Mouse (Mus musculus): ENCODE results near the gene Pbsn. TPM values are rescaled to one million over a fixed set of nuclear protein-coding genes. Genes with fewer than 3 reads are reported as not detected.

Gene Pbsn
- total and polyA plus RNA-seq, 3 experiments, result not detected

DNA sequence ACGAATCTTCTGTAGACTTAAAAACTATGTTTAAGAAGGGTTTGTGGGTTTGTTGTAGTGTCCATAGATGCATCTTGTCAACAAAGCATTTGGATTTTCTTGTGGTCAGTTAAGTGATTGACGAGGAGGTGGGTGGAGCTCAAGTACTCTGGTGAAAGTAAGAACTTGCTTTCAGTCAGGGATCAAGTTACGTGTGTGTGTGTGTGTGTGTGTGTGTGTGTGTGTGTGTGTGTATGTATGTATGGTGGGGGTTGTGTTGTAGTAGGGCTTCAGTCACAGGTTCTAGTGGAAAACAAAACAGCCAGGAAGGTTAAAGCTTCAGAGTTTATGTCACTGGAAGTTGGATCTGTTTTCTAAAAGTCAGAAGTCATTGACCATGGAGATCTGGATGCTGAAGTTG, 53.9 kb downstream of the Pbsn start (continued):
- TF ChIP-seq RCOR1 (conservative IDR thresholded peaks at IDR 0.05; ENCODE audit: low read depth, low read length) (0 out of 2 replicates have a peak, but pooled peaks have one; percentile 30), MXI1 (IDR thresholded peaks at IDR 0.05; ENCODE audit: low read depth, low read length) (no peak), MEF2A (IDR thresholded peaks at IDR 0.05; ENCODE audit: borderline replicate concordance, low read depth, low read length) (peak; percentile 51; the same call in 1 of the 2 replicates), CHD1 (IDR thresholded peaks at IDR 0.05; ENCODE audit: low read depth, low read length) (no peak), EP300 (IDR thresholded peaks at IDR 0.05; ENCODE audit: low read length) (peak; percentile 76), NELFE (IDR thresholded peaks at IDR 0.05; ENCODE audit: low read depth, low read length) (no peak), ZNF384 (IDR thresholded peaks at IDR 0.05; ENCODE audit: low read depth, low read length) (no peak), MAX (IDR thresholded peaks at IDR 0.05; ENCODE audit: low read length) (no peak), IRF4 (IDR thresholded peaks at IDR 0.05; ENCODE audit: low read depth, low read length) (peak; percentile 93), MAZ (IDR thresholded peaks at IDR 0.05; ENCODE audit: low read depth, low read length) (no peak), ZMIZ1 (IDR thresholded peaks at IDR 0.05; ENCODE audit: low read depth, low read length) (no peak), E2F4 (IDR thresholded peaks at IDR 0.05; ENCODE audit: insufficient replicate concordance, low read depth, low read length) (no peak), TBP (conservative IDR thresholded peaks at IDR 0.05; ENCODE audit: low read depth, low read length) (no peak), CTCF (conservative IDR thresholded peaks at IDR 0.05 in 1 of 2, IDR thresholded peaks at IDR 0.05 in 1 of 2; ENCODE audit: low read depth in 2 of 2, low read length in 2 of 2) (no peak), UBTF (IDR thresholded peaks at IDR 0.05; ENCODE audit: low read depth, low read length) (no peak), ZKSCAN1 (IDR thresholded peaks at IDR 0.05; ENCODE audit: borderline replicate concordance, low read depth, low read length) (no peak), POLR2A (IDR thresholded peaks at IDR 0.05; ENCODE audit: low read depth, low read length) (no peak), KAT2A (IDR thresholded peaks at IDR 0.05; ENCODE audit: insufficient replicate concordance, low read length) (no peak), ELF1 (IDR thresholded peaks at IDR 0.05; ENCODE audit: low read depth, low read length) (no peak)

DNA sequence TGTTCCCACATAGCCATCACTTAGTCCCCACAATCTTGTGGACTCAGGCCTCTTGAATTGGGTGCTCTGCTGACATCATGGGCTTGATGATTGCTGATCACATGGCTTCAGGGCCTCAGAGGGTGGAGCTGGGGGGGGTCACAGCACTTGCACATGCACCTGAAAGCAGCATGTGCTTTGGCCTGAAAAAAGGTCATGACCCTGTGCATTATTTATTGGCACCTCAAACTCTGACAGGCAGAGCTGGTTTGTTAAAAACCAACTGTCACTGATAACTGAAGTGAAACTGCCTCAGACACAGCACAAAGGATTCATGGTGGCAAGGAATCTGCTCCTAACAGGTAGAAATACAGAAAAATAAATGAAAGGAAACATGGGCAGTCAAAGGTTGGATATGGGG, 55.6 kb downstream of the Pbsn start:
- H3K9me3 ChIP-seq (replicated peaks; ENCODE audit: low read length), result no peaks in the 10 kb centered on the region
- no peak for DNase-seq (ENCODE audit: extremely low read depth)
- H3K27me3 ChIP-seq (replicated peaks), result no peaks in the 10 kb centered on the region
- dilution Hi-C loops (cut with MboI; ENCODE audit: extremely low pct_ligation_motif_present, extremely low pct_unique_long_range_greater_than_20kb, low sequenced_read_pairs) (no loop called here), in situ Hi-C loops (cut with MboI; ENCODE audit: low pct_ligation_motif_present, low pct_unique_long_range_greater_than_20kb, low sequenced_read_pairs) (loop anchor here (10.0 kb wide), 1 partner anchor 53 kb away; no protein-coding TSS in a partner anchor)
- H3K9ac ChIP-seq (ENCODE audit: insufficient read depth, low read depth), result no peak overlapping the region
- H3K4me3 ChIP-seq (replicated peaks in 1 of 3; ENCODE audit: low read depth in 2 of 3, low read length in 2 of 3, poor library complexity in 1 of 3), result no peak overlapping the region
- peaks cover 26 to 52% of the 10 kb centered on the region in 2 experiments for H3K4me1 ChIP-seq (ENCODE audit: control insufficient read depth in 1 of 2, insufficient read depth in 2 of 2)
- H3K36me3 ChIP-seq (replicated peaks in 1 of 2; ENCODE audit: control insufficient read depth in 1 of 2, insufficient read depth in 1 of 2, low read length in 1 of 2), result no peaks in the 10 kb centered on the region
- peak overlapping the region; percentile 31; the same call in 1 of the 2 replicates for H3K4me2 ChIP-seq (ENCODE audit: insufficient read depth, low read depth, poor library complexity, severe bottlenecking)
- TF ChIP-seq ZKSCAN1 (IDR thresholded peaks at IDR 0.05; ENCODE audit: borderline replicate concordance, low read depth, low read length) (no peak), MAFK (IDR thresholded peaks at IDR 0.05; ENCODE audit: insufficient replicate concordance, low read length) (no peak), GABPA (IDR thresholded peaks at IDR 0.05; ENCODE audit: insufficient replicate concordance, low read depth, low read length) (no peak), ZC3H11A (IDR thresholded peaks at IDR 0.05; ENCODE audit: low read depth, low read length) (no peak), POLR2AphosphoS2 (IDR thresholded peaks at IDR 0.05; ENCODE audit: low read depth, low read length) (no peak), MAX (IDR thresholded peaks at IDR 0.05; ENCODE audit: low read length) (peak; percentile 58; the same call in 1 of the 2 replicates), ZNF384 (IDR thresholded peaks at IDR 0.05; ENCODE audit: low read depth, low read length) (no peak), TBP (conservative IDR thresholded peaks at IDR 0.05; ENCODE audit: low read depth, low read length) (no peak), USF2 (conservative IDR thresholded peaks at IDR 0.05; ENCODE audit: low read depth, low read length) (no peak), KAT2A (IDR thresholded peaks at IDR 0.05; ENCODE audit: insufficient replicate concordance, low read length) (no peak), RAD21 (IDR thresholded peaks at IDR 0.05; ENCODE audit: low read depth, low read length) (no peak), JUN (IDR thresholded peaks at IDR 0.05; ENCODE audit: insufficient read depth, low read depth, low read length) (no peak), BHLHE40 (IDR thresholded peaks at IDR 0.05; ENCODE audit: low read depth, low read length) (peak; percentile 63)
- peak overlapping the region; percentile 83 for H3K27ac ChIP-seq (ENCODE audit: insufficient read depth, low read depth)
- peaks cover 20% of the 10 kb centered on the region for H3K79me2 ChIP-seq (replicated peaks; ENCODE audit: control insufficient read depth, extremely low read depth, insufficient read depth, poor library complexity, severe bottlenecking)
